Mouse (Mus musculus) CD4-positive, CD25-positive, alpha-beta regulatory T cell, adult 2 months (primary cell): ENCODE data around the gene CT030661.1.
A peak's percentile ranks its signal among the peaks of the same experiment; 100 is the strongest.
"Not testable (repeated sequence)": the region's sequence is repeated elsewhere in the genome, so short reads cannot be mapped to it uniquely, and the experiment has no call there.

Experiments
- DNase-seq: peaks from one replicate; pipeline ENCODE4 v3.0.0-alpha.2; 2012; ENCODE audit warnings: low read depth, low spot score

CT030661.1 gene

GRCm38 (mm10) chr17:22314730-22315226 lies at the start of gene CT030661.1:
Gene CT030661.1 (minus strand): TSS chr17:22314837.
- DNase-seq: peak; percentile 89

- no peak for DNase-seq
Observed at GRCm38 (mm10) chr17:22363895-22364294, 49.3 kb upstream of the CT030661.1 start.

GRCm38 (mm10) chr17:22361101-22361781 lies 46.6 kb upstream of the CT030661.1 start, which contains the start of the genes Zfp944 and Zfp758:
Gene Zfp944 (minus strand): TSS chr17:22361400.
Gene Zfp758 (plus strand): TSS chr17:22361453.
- DNase-seq: peak; percentile 52

GRCm38 (mm10) chr17:22360572-22360971 lies 45.9 kb upstream of the CT030661.1 start:
- DNase-seq: no peak

GRCm38 (mm10) chr17:22352794-22353193 lies 38.2 kb upstream of the CT030661.1 start:
- DNase-seq: peak; percentile 77

GRCm38 (mm10) chr17:22315247-22315646 lies 610 bp upstream of the CT030661.1 start:
- DNase-seq: not testable (repeated sequence)

GRCm38 (mm10) chr17:22314219-22314618 lies 418 bp downstream of the CT030661.1 start:
- not testable (repeated sequence) for DNase-seq
